Mouse (Mus musculus) liver, embryonic 16.5 days (tissue): ENCODE measurements around the gene Arhgef3. TPM values are rescaled to one million over a fixed set of nuclear protein-coding genes. Genes with fewer than 3 reads are reported as not detected.

Experiments
- ATAC-seq: fragments of 200-750 bp; cut with Nextera tagmentation; 2 replicates; pipeline ENCODE4 v1.8.0; 2017; ENCODE audit warnings: low read depth, mild to moderate bottlenecking, moderate number of reproducible peaks, moderate library complexity
- H3K27ac ChIP-seq: fragments of 300-500 bp; sonication (generic); 2 replicates; pipeline ENCODE4 v1.5.1; 2014; ENCODE audit warnings: mild to moderate bottlenecking, low read length
- H3K27me3 ChIP-seq: fragments of 300-500 bp; sonication (generic); 2 replicates; pipeline ENCODE4 v1.6.1; 2014; ENCODE audit warnings: low read depth, low read length, mixed read lengths; ENCODE audit not compliant: control insufficient read depth, insufficient read depth
- H3K36me3 ChIP-seq: fragments of 300-500 bp; sonication (generic); 2 replicates; pipeline ENCODE4 v1.6.1; 2014; ENCODE audit warnings: mild to moderate bottlenecking; ENCODE audit not compliant: control insufficient read depth, insufficient read depth
- H3K4me1 ChIP-seq: fragments of 300-500 bp; sonication (generic); 2 replicates; pipeline ENCODE4 v1.6.1; 2014; ENCODE audit warnings: low read depth, low read length, mixed read lengths; ENCODE audit not compliant: control insufficient read depth
- H3K4me2 ChIP-seq: fragments of 300-500 bp; sonication (generic); 2 replicates; pipeline ENCODE4 v1.6.1; 2014; ENCODE audit warnings: low read depth, low read length, mixed read lengths
- H3K4me3 ChIP-seq: fragments of 300-500 bp; sonication (generic); 2 replicates; pipeline ENCODE4 v1.5.1; 2014; ENCODE audit warnings: low read depth, mild to moderate bottlenecking, low read length
- H3K9ac ChIP-seq: fragments of 300-500 bp; sonication (generic); 2 replicates; pipeline ENCODE4 v1.6.1; 2014; ENCODE audit warnings: low read depth, low read length
- H3K9me3 ChIP-seq: fragments of 300-500 bp; sonication (generic); replicated peaks from 2 replicates; pipeline ENCODE4 v1.6.1; 2016; ENCODE audit warnings: low read length; ENCODE audit not compliant: control insufficient read depth
- WGBS: fragments of 180-500 bp; shearing (Covaris S2); extraction: QIAGEN DNeasy Blood & Tissue Kit; methylation state at CpG from one replicate; pipeline ENCODE4 v1.1.7; 2014; ENCODE audit not compliant: insufficient replicate concordance; 5-methylcytosine and 5-hydroxymethylcytosine counted together
- polyA plus RNA-seq: library from polyadenylated mRNA; unstranded; fragments of >200 nt; fragmentation: Nextera tagmentation; extraction: Ambion mirVana; gene quantifications from 2 replicates; pipeline ENCODE4 v1.2.1, GENCODE M21; 2015

Arhgef3 gene
- polyA plus RNA-seq, 1 experiment from 2014 or later = 12.5 TPM

GRCm38 (mm10) chr14:27336208-27337114, 221.8 kb downstream of the Arhgef3 start:
- peak overlapping the region; percentile 52 for H3K27ac ChIP-seq
- peaks cover 3% of the 10 kb centered on the region; the same call in 1 of the 2 replicates for H3K27me3 ChIP-seq
- WGBS = under 1% methylated on average over 34 of the region's 34 CpGs
- ATAC-seq = peak; percentile 42
- no peaks in the 10 kb centered on the region for H3K36me3 ChIP-seq
- peaks cover 4% of the 10 kb centered on the region for H3K4me1 ChIP-seq
- H3K4me3 ChIP-seq = peak overlapping the region; percentile 69
- peak overlapping the region; percentile 79 for H3K4me2 ChIP-seq
- peak overlapping the region; percentile 73 for H3K9ac ChIP-seq
- no peaks in the 10 kb centered on the region for H3K9me3 ChIP-seq

GRCm38 (mm10) chr14:27337156-27337555, 222.5 kb downstream of the Arhgef3 start:
- no peak for ATAC-seq
- Histone ChIP-seq H3K9ac (peak overlapping the region; percentile 73), H3K4me1 (peaks cover 9% of the 10 kb centered on the region), H3K36me3 (no peaks in the 10 kb centered on the region), H3K27ac (peak overlapping the region; percentile 52), H3K4me3 (peak overlapping the region; percentile 69), H3K4me2 (peak overlapping the region; percentile 79), H3K27me3 (peaks cover 3% of the 10 kb centered on the region; the same call in 1 of the 2 replicates), H3K9me3 (no peaks in the 10 kb centered on the region)
- WGBS = 33% methylated on average over 6 of the region's 6 CpGs

GRCm38 (mm10) chr14:27338034-27338708, 223.5 kb downstream of the Arhgef3 start:
- peaks cover 3% of the 10 kb centered on the region; the same call in 1 of the 2 replicates for H3K27me3 ChIP-seq
- H3K27ac ChIP-seq = no peak overlapping the region
- no peak overlapping the region for H3K9ac ChIP-seq
- peak overlapping the region; percentile 79; the same call in 1 of the 2 replicates for H3K4me2 ChIP-seq
- WGBS = 25% methylated on average over 12 of the region's 12 CpGs
- peaks cover 10% of the 10 kb centered on the region for H3K4me1 ChIP-seq
- ATAC-seq = no peak
- no peaks in the 10 kb centered on the region for H3K36me3 ChIP-seq
- peak overlapping the region; percentile 11; the same call in 1 of the 2 replicates for H3K4me3 ChIP-seq
- no peaks in the 10 kb centered on the region for H3K9me3 ChIP-seq

GRCm38 (mm10) chr14:27340682-27341415, 226.2 kb downstream of the Arhgef3 start:
- WGBS = 52% methylated on average over 5 of the region's 5 CpGs
- H3K9ac ChIP-seq = no peak overlapping the region
- H3K27ac ChIP-seq = no peak overlapping the region
- H3K36me3 ChIP-seq = 0 out of 2 replicates have a peak, but pooled peaks cover 2% of the 10 kb centered on the region
- no peak overlapping the region for H3K4me2 ChIP-seq
- H3K9me3 ChIP-seq = no peaks in the 10 kb centered on the region
- no peak overlapping the region for H3K4me3 ChIP-seq
- peaks cover 18% of the 10 kb centered on the region for H3K4me1 ChIP-seq
- ATAC-seq = peak; percentile 60
- H3K27me3 ChIP-seq = peaks cover 3% of the 10 kb centered on the region; the same call in 1 of the 2 replicates

- peaks cover 3% of the 10 kb centered on the region; the same call in 1 of the 2 replicates for H3K27me3 ChIP-seq
- H3K4me1 ChIP-seq = peaks cover 18% of the 10 kb centered on the region
- peak overlapping the region; percentile 33; the same call in 1 of the 2 replicates for H3K27ac ChIP-seq
- no peak overlapping the region for H3K4me3 ChIP-seq
- H3K9me3 ChIP-seq = no peaks in the 10 kb centered on the region
- H3K4me2 ChIP-seq = no peak overlapping the region
- 42% methylated on average over 5 of the region's 5 CpGs for WGBS
- H3K36me3 ChIP-seq = 0 out of 2 replicates have a peak, but pooled peaks cover 2% of the 10 kb centered on the region
- no peak for ATAC-seq
- H3K9ac ChIP-seq = no peak overlapping the region
These were observed 226.8 kb downstream of the Arhgef3 start for GRCm38 (mm10) chr14:27341486-27341885.

- H3K36me3 ChIP-seq = 0 out of 2 replicates have a peak, but pooled peaks cover 2% of the 10 kb centered on the region
- peaks cover 18% of the 10 kb centered on the region for H3K4me1 ChIP-seq
- H3K27ac ChIP-seq = no peak overlapping the region
- ATAC-seq = no peak
- H3K27me3 ChIP-seq = no peaks in the 10 kb centered on the region
- 63% methylated on average over 2 of the region's 2 CpGs for WGBS
- H3K9ac ChIP-seq = no peak overlapping the region
- H3K4me3 ChIP-seq = no peak overlapping the region
- no peak overlapping the region for H3K4me2 ChIP-seq
- H3K9me3 ChIP-seq = no peaks in the 10 kb centered on the region
These were observed 227.8 kb downstream of the Arhgef3 start for GRCm38 (mm10) chr14:27342451-27342850.

GRCm38 (mm10) chr14:27344250-27344990, 229.7 kb downstream of the Arhgef3 start:
- H3K27ac ChIP-seq = no peak overlapping the region
- H3K4me2 ChIP-seq = no peak overlapping the region
- H3K36me3 ChIP-seq = 0 out of 2 replicates have a peak, but pooled peaks cover 2% of the 10 kb centered on the region
- no peak overlapping the region for H3K9ac ChIP-seq
- H3K27me3 ChIP-seq = no peaks in the 10 kb centered on the region
- no peak for ATAC-seq
- H3K4me3 ChIP-seq = no peak overlapping the region
- 70% methylated on average over 4 of the region's 4 CpGs for WGBS
- no peaks in the 10 kb centered on the region for H3K9me3 ChIP-seq
- peaks cover 26% of the 10 kb centered on the region for H3K4me1 ChIP-seq
